17 mouse cellular contexts compared by ENCODE assay signal in the genomic region with DNA sequence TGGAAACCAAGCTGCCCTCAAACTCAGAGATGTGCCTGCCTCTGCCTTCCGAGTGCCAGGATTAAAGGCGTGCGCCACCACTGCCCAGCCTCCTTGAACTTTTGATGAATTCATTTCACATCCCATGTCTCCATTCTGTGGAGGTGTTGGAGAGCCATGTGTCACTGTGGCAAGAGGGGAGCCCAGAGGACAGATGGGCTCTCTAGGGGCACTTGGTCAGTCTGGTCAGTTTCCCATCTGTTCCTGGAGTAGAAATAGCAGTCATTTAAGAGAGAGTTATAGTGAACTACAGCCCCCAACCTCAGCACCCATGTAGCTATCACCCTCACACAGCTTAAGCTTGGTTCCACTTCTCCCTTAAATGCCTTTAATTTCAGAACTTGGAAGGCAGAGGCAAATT.
"Had no signal": no experiment of that assay in that cellular context is flagged by ENCODE, and none has a peak within 500 bp of the region (broad histone marks: within the 10 kb centered on the region; RNA-seq: fewer than 3 reads in every experiment).

No protein-coding gene starts in this region.

- H3K4me1 ChIP-seq: midbrain, embryonic 13.5 days; midbrain, embryonic 15.5 days; neural tube, embryonic 12.5 days had no signal

- H3K36me3 ChIP-seq: lung, embryonic 15.5 days; midbrain, embryonic 13.5 days; midbrain, embryonic 15.5 days; neural tube, embryonic 12.5 days had no signal

- H3K27me3 ChIP-seq: lung, embryonic 15.5 days; midbrain, embryonic 13.5 days; midbrain, embryonic 15.5 days; neural tube, embryonic 12.5 days had no signal

- ATAC-seq: liver, postnatal 0 days; lung, postnatal 0 days; midbrain, embryonic 13.5 days; midbrain, embryonic 15.5 days had no signal

- H3K27ac ChIP-seq: lung, embryonic 15.5 days; macrophage; midbrain, embryonic 13.5 days; midbrain, embryonic 15.5 days; neural tube, embryonic 12.5 days had no signal

- DNase-seq: liver, postnatal 0 days; lung, adult 2 months; lung, postnatal 14 days; lung, postnatal 36 days; right cerebral cortex, postnatal 14 days; spleen, adult 18-20 months; thymus, adult 18-20 months; thymus, postnatal 14 days; thymus, postnatal 36 days had no signal

- H3K4me3 ChIP-seq: lung, embryonic 15.5 days; megakaryocyte, embryonic 14.5 days; midbrain, embryonic 13.5 days; midbrain, embryonic 15.5 days; neural tube, embryonic 12.5 days had no signal

- H3K9me3 ChIP-seq: lung, embryonic 15.5 days; midbrain, embryonic 13.5 days; midbrain, embryonic 15.5 days; neural tube, embryonic 12.5 days had no signal

- H3K4me2 ChIP-seq: lung, embryonic 15.5 days; midbrain, embryonic 11.5 days; midbrain, embryonic 13.5 days; midbrain, embryonic 15.5 days; neural tube, embryonic 12.5 days had no signal

- H3K9ac ChIP-seq: liver, postnatal 0 days; lung, embryonic 15.5 days; midbrain, embryonic 13.5 days; midbrain, embryonic 15.5 days; neural tube, embryonic 12.5 days had no signal
